ENCODE assay signal across 8 mouse cellular contexts in genomic region chr7:45715090-45715708, GRCm38 (mm10). TPM values are rescaled to one million over a fixed set of nuclear protein-coding genes. Genes with fewer than 3 reads are reported as not detected.
DNase-seq lines count a peak whose midpoint lies in the region; ATAC-seq lines count a peak whose summit lies in the region.

Gene Rpl18 (plus strand): TSS chr7:45715457.

- peak; percentile 96 for DNase-seq in adipocyte (ENCODE audit: low spot score)
- DNase-seq in embryo, embryonic 10 days (ENCODE audit: low spot score), result peak; percentile 97
- peak; percentile 99 for DNase-seq in gastrocnemius, postnatal 14 days
- DNase-seq in intestine, embryonic 14.5 days (ENCODE audit: low spot score), result peak; percentile 94
- DNase-seq in left cerebral cortex, postnatal 14 days (ENCODE audit: low spot score in 2 of 2), result peak; percentile 99
- DNase-seq in mesoderm, embryonic 11.5 days (ENCODE audit: low read depth, low spot score), result peak; percentile 96
- DNase-seq in right cerebral cortex, postnatal 36 days (ENCODE audit: low spot score in 2 of 2), result peak; percentile 98
- peak; percentile 97 for DNase-seq in yolk sac, embryonic 10.5 days (ENCODE audit: low spot score)

- H3K36me3 ChIP-seq in intestine, embryonic 14.5 days (ENCODE audit: control insufficient read depth, insufficient read depth, low read length), result peaks cover 48% of the 10 kb centered on the region

- no peaks in the 10 kb centered on the region for H3K27me3 ChIP-seq in intestine, embryonic 14.5 days (replicated peaks; ENCODE audit: control insufficient read depth, insufficient read depth, low read length)

- peak within 1 kb of the TSS; percentile 77 for H3K9ac ChIP-seq in intestine, embryonic 14.5 days (ENCODE audit: low read length)

- H3K9me3 ChIP-seq in intestine, embryonic 14.5 days (ENCODE audit: control insufficient read depth, low read length), result no peaks in the 10 kb centered on the region

- peak within 1 kb of the TSS; percentile 82 for H3K4me2 ChIP-seq in intestine, embryonic 14.5 days (ENCODE audit: low read length)

- H3K4me3 ChIP-seq in intestine, embryonic 14.5 days (ENCODE audit: low read depth, low read length), result peak within 1 kb of the TSS; percentile 69

- peak; percentile 85 for ATAC-seq in intestine, embryonic 14.5 days (replicated peaks; ENCODE audit: low FRiP score, low TSS enrichment, low read depth)

- 6% methylated on average over 34 of the region's 34 CpGs for WGBS in intestine, embryonic 14.5 days

- H3K27ac ChIP-seq in intestine, embryonic 14.5 days (ENCODE audit: low read depth), result peak within 1 kb of the TSS; percentile 82

- intact Hi-C loops in gastrocnemius, postnatal 14 days (cut with DNase I; ENCODE audit: low total_unique reads), result no loop called here
- intact Hi-C loops in left cerebral cortex, postnatal 14 days (cut with DNase I), result no loop called here

- H3K4me1 ChIP-seq in intestine, embryonic 14.5 days (replicated peaks; ENCODE audit: control insufficient read depth, insufficient read depth, low read length), result peaks cover 34% of the 10 kb centered on the region

RNA-seq across cellular contexts. Expression of gene Rpl18, which starts in this region (rescaled TPM):
- 100 to 1,000 TPM; 607 to 662 TPM for total RNA-seq in gastrocnemius, postnatal 14 days (2021)
- polyA plus RNA-seq in intestine, embryonic 14.5 days (2014; fragmentation: Nextera tagmentation; extraction: Ambion mirVana), result 1,434 and 1,450 TPM in 2 replicates
- total RNA-seq in left cerebral cortex, postnatal 14 days (2021), result 100 to 1,000 TPM; 369 to 389 TPM

Comparison
In these comparisons a context has a peak if more than half of its experiments do, and no peak if none do; other contexts are left out.
1. Peak in every context shown above with its lines: DNase-seq, ATAC-seq, H3K4me3 ChIP-seq and H3K27ac ChIP-seq.